Mouse (Mus musculus) adrenal gland, adult 8-10 months (tissue): ENCODE data around the gene Chst15. TPM values are rescaled to one million over a fixed set of nuclear protein-coding genes. Genes with fewer than 3 reads are reported as not detected.

Experiments
- DNase-seq: peaks from one replicate; pipeline ENCODE4 v3.0.0; 2022
- total RNA-seq, 4 experiments: library from RNA; stranded (reverse); gene quantifications; 2 replicates each; pipeline ENCODE4 v1.2.4; 2022

The Chst15 gene
- total RNA-seq, 4 experiments from 2014 or later, result 43.2 to 63.6 (median 51.2) TPM

DNA sequence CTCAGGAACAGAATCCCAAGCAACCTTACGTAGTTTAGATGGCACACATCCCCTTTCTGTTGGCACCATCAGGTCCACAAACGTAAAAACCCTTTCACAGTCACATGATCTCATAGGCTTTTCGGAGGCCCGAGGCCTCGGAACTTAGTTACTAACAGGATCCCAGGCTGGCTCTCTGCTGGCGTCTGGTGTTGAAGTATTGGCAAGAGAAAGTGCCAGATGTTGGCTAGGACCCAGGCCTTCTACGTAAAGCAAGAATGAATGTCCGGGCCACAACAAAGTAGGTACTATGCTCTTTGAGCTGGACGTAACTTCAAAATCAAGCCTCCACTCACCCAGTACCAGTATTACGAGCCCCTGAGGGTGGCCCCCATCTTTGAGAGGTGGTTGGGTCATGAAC, 103.0 kb downstream of the Chst15 start:
- DNase-seq, result no peak

GRCm38 (mm10) chr7:132213460-132213859, 103.6 kb downstream of the Chst15 start:
- peak; percentile 41 for DNase-seq

DNA sequence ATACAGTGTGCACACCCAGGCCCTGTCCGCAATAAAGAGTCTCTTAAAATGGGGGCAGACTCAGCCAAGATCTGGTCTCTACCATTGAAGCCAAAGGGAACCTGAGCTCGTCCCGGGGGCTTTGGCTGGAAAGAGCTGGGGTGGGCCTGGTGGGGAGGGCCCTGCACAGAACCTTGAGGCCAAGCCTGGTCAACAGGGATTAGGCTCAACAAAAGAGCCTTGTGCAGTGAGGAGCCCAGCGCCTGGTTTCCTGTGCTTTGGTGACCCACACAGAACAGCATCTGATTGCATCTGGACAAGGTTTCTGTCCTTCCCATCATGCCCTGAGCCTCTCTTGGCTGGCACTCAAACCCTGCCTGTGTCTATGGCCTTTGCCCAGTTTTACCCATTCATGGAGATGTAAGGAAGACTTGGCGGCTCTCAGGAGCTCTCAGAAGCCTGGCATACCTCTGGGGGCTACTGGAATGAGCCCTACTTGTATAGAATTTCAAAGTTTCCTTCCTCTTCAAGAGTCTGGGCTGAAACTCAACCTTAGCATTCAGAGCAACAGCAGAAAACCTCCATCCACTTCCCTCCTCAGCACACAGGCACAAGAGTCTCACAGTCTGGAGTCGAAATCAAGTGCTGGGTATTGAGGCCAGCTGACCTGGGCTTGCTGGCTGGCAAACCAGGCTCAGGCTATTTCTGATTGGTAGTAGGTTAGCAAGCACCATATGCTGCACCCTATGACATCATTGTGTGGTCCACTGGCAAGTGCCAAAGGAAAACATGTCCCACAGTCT, 104.9 kb downstream of the Chst15 start:
- DNase-seq, result no peak

DNA sequence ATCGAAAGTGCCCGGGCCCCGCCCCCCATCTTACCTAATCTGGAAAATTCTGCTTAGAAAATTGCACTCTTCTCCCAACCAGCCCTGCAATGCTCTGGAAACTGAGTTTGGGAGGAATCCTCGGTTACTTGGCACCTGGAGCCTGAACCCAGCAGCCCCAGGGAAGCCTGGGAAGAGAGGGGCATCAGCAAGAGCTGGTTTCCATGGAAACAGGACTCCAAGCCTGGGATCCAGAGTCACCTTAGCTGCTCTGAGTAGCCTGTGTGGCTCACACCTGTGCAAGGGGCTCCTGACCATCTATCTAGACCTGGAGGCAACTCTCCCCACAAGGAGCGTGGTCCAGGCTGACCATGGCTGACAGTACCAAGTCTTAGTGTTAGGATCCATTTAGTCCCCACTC, 106.4 kb downstream of the Chst15 start:
- no peak for DNase-seq

GRCm38 (mm10) chr7:132208946-132209651, 107.9 kb downstream of the Chst15 start:
- DNase-seq, result no peak

- no peak for DNase-seq
Measured at GRCm38 (mm10) chr7:132204073-132204612, 112.9 kb downstream of the Chst15 start.

DNA sequence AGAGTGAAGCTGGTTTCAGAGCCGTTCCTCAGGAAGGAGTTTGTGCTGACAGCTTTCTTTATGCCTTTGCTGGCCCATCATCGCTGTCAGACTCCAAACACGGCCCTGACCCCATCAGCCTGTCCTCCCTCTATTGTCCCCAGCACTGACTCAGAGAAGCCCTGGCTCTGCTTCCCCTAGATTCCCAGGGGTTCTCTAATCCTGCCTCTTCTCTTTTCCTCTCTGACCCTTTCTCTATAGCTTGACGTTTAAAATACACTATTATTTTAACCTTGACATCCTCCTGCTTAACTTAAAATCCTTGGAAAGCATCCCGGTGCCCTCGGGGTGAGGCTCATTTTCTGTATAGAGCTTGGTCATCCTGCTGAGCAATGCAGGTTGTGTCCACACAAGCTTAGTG, 117.3 kb downstream of the Chst15 start:
- peak; percentile 14 for DNase-seq

GRCm38 (mm10) chr7:132198806-132199205, 118.2 kb downstream of the Chst15 start:
- DNase-seq, result no peak

GRCm38 (mm10) chr7:132197817-132198475, 119.1 kb downstream of the Chst15 start:
- DNase-seq, result no peak

DNA sequence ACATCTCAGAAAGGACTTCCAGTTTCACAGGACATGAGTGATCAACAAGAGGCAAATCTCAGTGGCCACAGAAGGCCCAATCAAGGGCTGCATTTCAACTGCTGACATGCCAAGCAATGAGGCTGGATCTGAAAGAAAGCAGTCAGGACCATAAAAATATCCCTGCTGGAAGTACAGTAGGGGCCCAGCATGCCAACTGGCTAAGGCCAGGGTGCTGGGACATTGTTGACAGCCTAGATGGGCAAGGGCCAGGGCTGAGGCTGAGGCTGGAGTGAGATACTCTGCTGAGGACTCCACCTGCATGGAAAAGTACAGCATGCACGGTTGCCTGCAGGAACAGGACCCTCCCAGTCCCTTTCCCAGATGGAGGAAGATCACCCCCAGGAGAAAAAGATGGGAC, 120.4 kb downstream of the Chst15 start:
- no peak for DNase-seq

- peak; percentile 17 for DNase-seq
Measured at GRCm38 (mm10) chr7:132193606-132194005, 123.4 kb downstream of the Chst15 start.

- DNase-seq, result no peak
Measured at GRCm38 (mm10) chr7:132187456-132187855, 129.6 kb downstream of the Chst15 start.

Other genes starting within 250 kb of the Chst15 start
- 10 to 100 TPM; 15.7 to 30.5 (median 19.1) TPM for gene Cpxm2, start 162.5 kb downstream of the Chst15 start, total RNA-seq